Mouse (Mus musculus) midbrain, embryonic 11.5 days (tissue): ENCODE measurements around the gene Zfp758. TPM values are rescaled to one million over a fixed set of nuclear protein-coding genes. Genes with fewer than 3 reads are reported as not detected.

ENCODE experiments used
- ATAC-seq: fragments of 200-750 bp; cut with Nextera tagmentation; 2 replicates; pipeline ENCODE4 v1.8.0; 2017; ENCODE audit warnings: moderate TSS enrichment, moderate library complexity; ENCODE audit not compliant: low FRiP score
- DNase-seq: peaks from one replicate; pipeline ENCODE4 v3.0.0; 2015; ENCODE audit warnings: low spot score; ENCODE audit errors: missing footprints
- H3K27ac ChIP-seq: fragments of 300-500 bp; sonication (generic); 2 replicates; pipeline ENCODE4 v1.5.1; 2014; ENCODE audit warnings: low read depth, low read length
- H3K27me3 ChIP-seq: fragments of 300-500 bp; sonication (generic); 2 replicates; pipeline ENCODE4 v1.6.1; 2014; ENCODE audit warnings: mild to moderate bottlenecking, low read length, moderate library complexity, mixed read lengths; ENCODE audit not compliant: control insufficient read depth, insufficient read depth
- H3K36me3 ChIP-seq: fragments of 300-500 bp; sonication (generic); 2 replicates; pipeline ENCODE4 v1.6.1; 2014; ENCODE audit warnings: mild to moderate bottlenecking, low read length, moderate library complexity, mixed read lengths; ENCODE audit not compliant: control insufficient read depth, insufficient read depth
- H3K4me1 ChIP-seq: fragments of 300-500 bp; sonication (generic); 2 replicates; pipeline ENCODE4 v1.6.1; 2014; ENCODE audit warnings: low read length; ENCODE audit not compliant: control insufficient read depth, insufficient read depth
- H3K4me2 ChIP-seq: fragments of 300-500 bp; sonication (generic); 2 replicates; pipeline ENCODE4 v1.6.1; 2014; ENCODE audit warnings: mild to moderate bottlenecking, moderate library complexity
- H3K4me3 ChIP-seq: fragments of 300-500 bp; sonication (generic); 2 replicates; pipeline ENCODE4 v1.5.1; 2014; ENCODE audit warnings: low read depth, low read length
- H3K9ac ChIP-seq: fragments of 300-500 bp; sonication (generic); 2 replicates; pipeline ENCODE4 v1.6.1; 2014; ENCODE audit warnings: low read length
- H3K9me3 ChIP-seq: fragments of 300-500 bp; sonication (generic); 2 replicates; pipeline ENCODE4 v1.6.1; 2016; ENCODE audit warnings: low read length; ENCODE audit not compliant: control insufficient read depth
- WGBS: fragments of 180-500 bp; shearing (Covaris S2); extraction: QIAGEN DNeasy Blood & Tissue Kit; methylation state at CpG from one replicate; pipeline ENCODE4 v1.1.7; 2014; 5-methylcytosine and 5-hydroxymethylcytosine counted together
- polyA plus RNA-seq: library from polyadenylated mRNA; unstranded; fragments of >200 nt; fragmentation: Nextera tagmentation; extraction: Ambion mirVana; gene quantifications from 2 replicates; pipeline ENCODE4 v1.2.1, GENCODE M21; 2014

Zfp758 gene
- polyA plus RNA-seq, 1 experiment from 2014 or later = 11.9 TPM

DNA sequence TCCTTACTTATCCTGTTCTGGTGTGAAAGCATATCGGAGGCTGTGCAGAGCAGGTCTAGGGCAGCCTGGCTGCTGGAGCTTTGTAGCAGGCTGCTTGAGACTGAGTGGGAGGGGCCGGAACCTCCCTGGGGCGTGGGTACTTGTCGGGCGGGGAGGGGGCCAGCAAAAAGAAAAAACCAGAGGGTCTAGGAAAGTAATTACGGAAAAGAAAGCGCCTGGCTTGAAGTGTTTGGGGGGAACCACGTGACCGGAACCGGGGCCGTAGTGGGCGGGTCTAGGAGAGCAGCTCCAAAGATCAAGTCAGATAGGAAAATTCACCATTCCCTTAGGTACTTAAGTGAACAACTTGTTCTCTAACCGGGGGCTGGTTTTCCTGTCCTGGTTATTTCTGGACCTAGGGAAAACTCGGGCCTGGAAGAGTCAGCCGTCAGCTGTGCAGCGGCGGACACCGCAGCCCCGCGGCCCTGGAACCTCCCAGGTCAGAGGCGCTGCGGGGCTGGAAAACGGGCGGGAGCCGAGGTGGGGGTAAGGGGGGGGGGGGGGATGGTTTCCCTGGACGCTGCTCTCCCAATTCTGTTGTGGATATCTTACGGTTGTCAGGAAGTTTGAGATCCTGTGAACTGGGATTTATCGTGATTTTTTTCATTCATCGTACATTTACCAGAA lies 62.8 kb downstream of the Zfp758 start, which contains the start of gene Zfp946:
Gene Zfp946, plus strand, starts transcription at position 271 of the 666 bp plus-strand sequence.
- peak; percentile 99 for DNase-seq
- no peaks in the 10 kb centered on the region for H3K27me3 ChIP-seq
- peak within 1 kb of the TSS; percentile 63 for H3K9ac ChIP-seq
- H3K4me2 ChIP-seq = peak within 1 kb of the TSS; percentile 61
- H3K9me3 ChIP-seq = no peaks in the 10 kb centered on the region
- peak within 1 kb of the TSS; percentile 59 for H3K4me3 ChIP-seq
- H3K36me3 ChIP-seq = no peaks in the 10 kb centered on the region
- WGBS = under 1% methylated on average over 29 of the region's 29 CpGs
- peak within 1 kb of the TSS; percentile 63 for H3K27ac ChIP-seq
- ATAC-seq = peak; percentile 98
- no peaks in the 10 kb centered on the region for H3K4me1 ChIP-seq

DNA sequence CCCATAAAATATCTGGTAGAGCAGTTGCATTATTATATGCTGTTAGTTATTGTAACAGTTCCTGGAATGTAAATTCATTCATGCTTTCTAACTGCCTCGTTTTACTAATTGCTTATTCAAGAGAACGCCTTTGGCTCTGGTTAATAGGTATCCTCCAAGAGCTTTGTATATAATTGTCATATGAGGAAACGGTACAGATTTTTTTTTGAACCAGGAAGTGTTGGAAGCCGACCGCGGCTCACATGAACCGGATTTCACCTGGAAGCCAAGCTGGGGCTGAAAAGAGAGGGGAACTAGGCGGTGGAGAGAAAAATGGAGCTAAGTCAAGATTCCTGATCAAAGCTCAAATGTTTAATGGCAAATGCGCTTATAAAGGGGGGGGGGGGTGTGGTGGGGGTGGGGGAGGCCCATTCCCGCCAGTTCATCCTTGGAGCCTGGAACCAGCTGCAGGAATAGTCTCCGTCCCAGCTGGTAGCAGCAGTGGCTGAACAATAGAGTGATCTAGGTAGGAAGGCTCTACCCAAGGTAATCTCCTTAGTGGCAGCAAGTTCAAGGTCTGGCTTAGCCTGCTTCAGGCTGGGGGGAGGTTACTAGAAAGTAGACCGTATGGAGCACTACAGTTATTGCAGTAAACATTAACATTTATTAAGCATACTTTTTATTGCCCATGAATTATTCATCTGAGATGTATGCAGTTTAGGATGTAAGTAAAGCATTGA lies 63.5 kb downstream of the Zfp758 start:
- Histone ChIP-seq H3K27ac (peak overlapping the region; percentile 63; the same call in 1 of the 2 replicates), H3K4me2 (peak overlapping the region; percentile 61), H3K27me3 (no peaks in the 10 kb centered on the region), H3K4me1 (no peaks in the 10 kb centered on the region), H3K9me3 (no peaks in the 10 kb centered on the region), H3K36me3 (no peaks in the 10 kb centered on the region), H3K9ac (peak overlapping the region; percentile 63; the same call in 1 of the 2 replicates), H3K4me3 (peak overlapping the region; percentile 59)
- ATAC-seq = peak; percentile 38
- WGBS = 2% methylated on average over 11 of the region's 12 CpGs
- peak; percentile 85 for DNase-seq

Other genes with a start within 250 kb of the Zfp758 start
- 2.4 and 3.2 TPM in 2 replicates for gene Zfp947, start 195.3 kb upstream of the Zfp758 start, polyA plus RNA-seq
- 4.0 and 5.2 TPM in 2 replicates for gene Zfp994, start 135.8 kb upstream of the Zfp758 start, polyA plus RNA-seq
- gene CT030661.1, start 46.6 kb upstream of the Zfp758 start, polyA plus RNA-seq = 14.1 and 14.3 TPM in 2 replicates
- gene Zfp944, start 53 bp upstream of the Zfp758 start, polyA plus RNA-seq = 19.8 and 21.6 TPM in 2 replicates
- 32.6 and 39.3 TPM in 2 replicates for gene Zfp946, start 62.8 kb downstream of the Zfp758 start, polyA plus RNA-seq
- gene Vmn2r111, start 212.0 kb downstream of the Zfp758 start, polyA plus RNA-seq = not detected in 2 replicates
- not detected in 2 replicates for gene Vmn2r112, start 239.5 kb downstream of the Zfp758 start, polyA plus RNA-seq